Mouse (Mus musculus) intestine, embryonic 16.5 days (tissue): ENCODE results near the gene Gm10203. TPM values are rescaled to one million over a fixed set of nuclear protein-coding genes. Genes with fewer than 3 reads are reported as not detected.
A peak's percentile ranks its signal among the peaks of the same experiment; 100 is the strongest.
"Not testable (repeated sequence)": the region's sequence is repeated elsewhere in the genome, so short reads cannot be mapped to it uniquely, and the experiment has no call there.

ENCODE experiments used
- ATAC-seq: fragments of 200-750 bp; cut with Nextera tagmentation; 2 replicates; pipeline ENCODE4 v1.8.0; 2017; ENCODE audit warnings: moderate TSS enrichment, moderate library complexity
- H3K27ac ChIP-seq: fragments of 300-500 bp; sonication (generic); 2 replicates; pipeline ENCODE4 v1.5.1; 2014; ENCODE audit warnings: mild to moderate bottlenecking, low read length
- H3K27me3 ChIP-seq: fragments of 300-500 bp; sonication (generic); replicated peaks from 2 replicates; pipeline ENCODE4 v1.6.1; 2014; ENCODE audit warnings: low read length, control low read depth, mixed read lengths; ENCODE audit not compliant: control insufficient read depth, insufficient read depth
- H3K36me3 ChIP-seq: fragments of 300-500 bp; sonication (generic); 2 replicates; pipeline ENCODE4 v1.6.1; 2014; ENCODE audit warnings: low read length, control low read depth; ENCODE audit not compliant: control insufficient read depth, insufficient read depth
- H3K4me1 ChIP-seq: fragments of 300-500 bp; sonication (generic); 2 replicates; pipeline ENCODE4 v1.6.1; 2014; ENCODE audit warnings: low read length, control low read depth, mixed read lengths; ENCODE audit not compliant: control insufficient read depth, insufficient read depth
- H3K4me2 ChIP-seq: fragments of 300-500 bp; sonication (generic); 2 replicates; pipeline ENCODE4 v1.6.1; 2014; ENCODE audit warnings: low read depth, low read length, control low read depth
- H3K4me3 ChIP-seq: fragments of 300-500 bp; sonication (generic); 2 replicates; pipeline ENCODE4 v1.5.1; 2014; ENCODE audit warnings: mild to moderate bottlenecking, low read length
- H3K9ac ChIP-seq: fragments of 300-500 bp; sonication (generic); 2 replicates; pipeline ENCODE4 v1.6.1; 2014; ENCODE audit warnings: low read depth, low read length
- H3K9me3 ChIP-seq: fragments of 300-500 bp; sonication (generic); 2 replicates; pipeline ENCODE4 v1.6.1; 2016; ENCODE audit warnings: low read length, control low read depth; ENCODE audit not compliant: control insufficient read depth
- WGBS: fragments of 180-500 bp; shearing (Covaris S2); extraction: QIAGEN DNeasy Blood & Tissue Kit; methylation state at CpG from one replicate; pipeline ENCODE4 v1.1.7; 2014; 5-methylcytosine and 5-hydroxymethylcytosine counted together
- polyA plus RNA-seq: library from polyadenylated mRNA; unstranded; fragments of >200 nt; fragmentation: Nextera tagmentation; extraction: Ambion mirVana; gene quantifications from 2 replicates; pipeline ENCODE4 v1.2.1, GENCODE M21; 2015

Gm10203 gene
- not detected in 2 replicates for polyA plus RNA-seq

GRCm38 (mm10) chr6:149129870-149130269, at the start of gene Gm10203:
Gene Gm10203 (plus strand): TSS chr6:149130170.
- not testable (repeated sequence) for H3K4me2 ChIP-seq, H3K4me3 ChIP-seq, H3K27me3 ChIP-seq, H3K9me3 ChIP-seq, H3K27ac ChIP-seq, H3K36me3 ChIP-seq, H3K4me1 ChIP-seq, H3K9ac ChIP-seq, ATAC-seq
- 88% methylated on average over 8 of the region's 8 CpGs for WGBS

- peaks cover 4% of the 10 kb centered on the region for H3K4me1 ChIP-seq
- ATAC-seq: no peak
- H3K36me3 ChIP-seq: no peaks in the 10 kb centered on the region
- H3K9me3 ChIP-seq: no peaks in the 10 kb centered on the region
- no peak overlapping the region for H3K27ac ChIP-seq
- H3K27me3 ChIP-seq: no peaks in the 10 kb centered on the region
- H3K4me2 ChIP-seq: no peak overlapping the region
- H3K9ac ChIP-seq: no peak overlapping the region
- H3K4me3 ChIP-seq: no peak overlapping the region
- WGBS: 96% methylated on average over 6 of the region's 6 CpGs
Observed at GRCm38 (mm10) chr6:149092406-149092805, 37.6 kb upstream of the Gm10203 start.

GRCm38 (mm10) chr6:149093465-149093864, 36.5 kb upstream of the Gm10203 start:
- 0 out of 2 replicates have a peak overlapping the region, but pooled peaks have one; percentile 37 for H3K27ac ChIP-seq
- no peaks in the 10 kb centered on the region for H3K9me3 ChIP-seq
- peak; percentile 69 for ATAC-seq
- H3K4me3 ChIP-seq: no peak overlapping the region
- peaks cover 4% of the 10 kb centered on the region for H3K4me1 ChIP-seq
- 17% methylated on average over 5 of the region's 5 CpGs for WGBS
- H3K4me2 ChIP-seq: 0 out of 2 replicates have a peak overlapping the region, but pooled peaks have one; percentile 4
- H3K9ac ChIP-seq: no peak overlapping the region
- no peaks in the 10 kb centered on the region for H3K27me3 ChIP-seq
- no peaks in the 10 kb centered on the region for H3K36me3 ChIP-seq

- no peak overlapping the region for H3K4me2 ChIP-seq
- ATAC-seq: no peak
- no peaks in the 10 kb centered on the region for H3K27me3 ChIP-seq
- H3K9me3 ChIP-seq: no peaks in the 10 kb centered on the region
- no peaks in the 10 kb centered on the region for H3K36me3 ChIP-seq
- H3K4me3 ChIP-seq: no peak overlapping the region
- WGBS: 68% methylated on average over 1 of the region's 1 CpGs
- H3K4me1 ChIP-seq: peaks cover 4% of the 10 kb centered on the region
- no peak overlapping the region for H3K27ac ChIP-seq
- no peak overlapping the region for H3K9ac ChIP-seq
Observed at GRCm38 (mm10) chr6:149094555-149094954, 35.4 kb upstream of the Gm10203 start.

GRCm38 (mm10) chr6:149095389-149095788, 34.6 kb upstream of the Gm10203 start:
- no peaks in the 10 kb centered on the region for H3K27me3 ChIP-seq
- no peak overlapping the region for H3K27ac ChIP-seq
- no peak overlapping the region for H3K4me2 ChIP-seq
- H3K9ac ChIP-seq: no peak overlapping the region
- ATAC-seq: no peak
- H3K4me3 ChIP-seq: no peak overlapping the region
- 68% methylated on average over 6 of the region's 6 CpGs for whole genome bisulfite sequencing
- H3K9me3 ChIP-seq: no peaks in the 10 kb centered on the region
- no peaks in the 10 kb centered on the region for H3K36me3 ChIP-seq
- peaks cover 4% of the 10 kb centered on the region for H3K4me1 ChIP-seq

GRCm38 (mm10) chr6:149096233-149096632, 33.7 kb upstream of the Gm10203 start:
- Histone ChIP-seq H3K36me3 (no peaks in the 10 kb centered on the region), H3K9ac (no peak overlapping the region), H3K4me2 (no peak overlapping the region), H3K4me3 (no peak overlapping the region), H3K4me1 (peaks cover 4% of the 10 kb centered on the region), H3K9me3 (no peaks in the 10 kb centered on the region), H3K27me3 (no peaks in the 10 kb centered on the region), H3K27ac (no peak overlapping the region)
- WGBS: 81% methylated on average over 2 of the region's 2 CpGs
- ATAC-seq: peak; percentile 45; the same call in 1 of the 2 replicates

- no peak for ATAC-seq
- no peak overlapping the region for H3K4me2 ChIP-seq
- no peaks in the 10 kb centered on the region for H3K9me3 ChIP-seq
- H3K9ac ChIP-seq: no peak overlapping the region
- H3K4me1 ChIP-seq: peaks cover 7% of the 10 kb centered on the region
- no peak overlapping the region for H3K4me3 ChIP-seq
- WGBS: 96% methylated on average over 1 of the region's 1 CpGs
- H3K27ac ChIP-seq: no peak overlapping the region; the same call in 1 of the 2 replicates
- no peaks in the 10 kb centered on the region for H3K36me3 ChIP-seq
- no peaks in the 10 kb centered on the region for H3K27me3 ChIP-seq
Observed at GRCm38 (mm10) chr6:149097276-149097675, 32.7 kb upstream of the Gm10203 start.

- Histone ChIP-seq H3K4me1 (peaks cover 3% of the 10 kb centered on the region; the same call in 1 of the 2 replicates), H3K4me2 (no peak overlapping the region), H3K9ac (no peak overlapping the region), H3K27ac (no peak overlapping the region), H3K9me3 (no peaks in the 10 kb centered on the region), H3K27me3 (no peaks in the 10 kb centered on the region), H3K4me3 (no peak overlapping the region), H3K36me3 (no peaks in the 10 kb centered on the region)
- no peak for ATAC-seq
Observed at GRCm38 (mm10) chr6:149098993-149099392, 31.0 kb upstream of the Gm10203 start.

- WGBS: 1% methylated on average over 52 of the region's 52 CpGs
- Histone ChIP-seq H3K4me3 (peak overlapping the region; percentile 93), H3K27ac (peak overlapping the region; percentile 96), H3K4me2 (peak overlapping the region; percentile 78), H3K36me3 (no peaks in the 10 kb centered on the region), H3K9me3 (no peaks in the 10 kb centered on the region), H3K27me3 (no peaks in the 10 kb centered on the region), H3K9ac (peak overlapping the region; percentile 96), H3K4me1 (0 out of 2 replicates have a peak, but pooled peaks cover 3% of the 10 kb centered on the region)
- peak; percentile 46 for ATAC-seq
Observed at GRCm38 (mm10) chr6:149100174-149101075, 29.5 kb upstream of the Gm10203 start.
